Mouse (Mus musculus) thymus, adult 18-20 months (tissue): ENCODE data around the gene Lta.

Source experiments
- DNase-seq, 2 experiments: peaks; one replicate each; pipeline ENCODE4 v3.0.0; 2022; ENCODE audit warnings: mixed read lengths in 2 of 2

The Lta gene

GRCm38 (mm10) chr17:35178528-35178927, 26.6 kb downstream of the Lta start:
- peak; percentile 55 to 67 for DNase-seq

- DNase-seq = no peak
Observed at GRCm38 (mm10) chr17:35175968-35176367, 29.2 kb downstream of the Lta start, which contains the start of gene Aif1. Aif1 (minus strand) TSS chr17:35176068.

DNA sequence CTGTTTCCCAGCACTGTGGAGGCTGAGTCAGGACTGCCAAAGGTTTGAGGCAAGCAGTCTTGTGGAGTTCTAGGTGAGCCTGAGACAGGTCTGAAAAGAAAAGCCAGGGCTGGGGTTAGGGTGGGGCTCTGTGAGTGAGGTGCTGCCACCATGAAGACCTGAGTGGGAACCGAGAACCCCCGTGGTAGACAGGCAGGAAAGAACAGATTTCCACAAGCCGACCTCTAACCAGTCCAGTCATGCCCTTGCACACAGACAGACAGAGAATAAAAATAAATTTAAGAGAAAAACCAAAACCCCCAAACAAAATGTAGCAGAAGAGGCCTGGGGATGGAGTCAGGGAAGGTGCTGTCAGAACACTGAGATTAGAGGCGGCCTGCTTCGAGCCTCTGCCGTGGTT, 29.8 kb downstream of the Lta start:
- DNase-seq = no peak

DNA sequence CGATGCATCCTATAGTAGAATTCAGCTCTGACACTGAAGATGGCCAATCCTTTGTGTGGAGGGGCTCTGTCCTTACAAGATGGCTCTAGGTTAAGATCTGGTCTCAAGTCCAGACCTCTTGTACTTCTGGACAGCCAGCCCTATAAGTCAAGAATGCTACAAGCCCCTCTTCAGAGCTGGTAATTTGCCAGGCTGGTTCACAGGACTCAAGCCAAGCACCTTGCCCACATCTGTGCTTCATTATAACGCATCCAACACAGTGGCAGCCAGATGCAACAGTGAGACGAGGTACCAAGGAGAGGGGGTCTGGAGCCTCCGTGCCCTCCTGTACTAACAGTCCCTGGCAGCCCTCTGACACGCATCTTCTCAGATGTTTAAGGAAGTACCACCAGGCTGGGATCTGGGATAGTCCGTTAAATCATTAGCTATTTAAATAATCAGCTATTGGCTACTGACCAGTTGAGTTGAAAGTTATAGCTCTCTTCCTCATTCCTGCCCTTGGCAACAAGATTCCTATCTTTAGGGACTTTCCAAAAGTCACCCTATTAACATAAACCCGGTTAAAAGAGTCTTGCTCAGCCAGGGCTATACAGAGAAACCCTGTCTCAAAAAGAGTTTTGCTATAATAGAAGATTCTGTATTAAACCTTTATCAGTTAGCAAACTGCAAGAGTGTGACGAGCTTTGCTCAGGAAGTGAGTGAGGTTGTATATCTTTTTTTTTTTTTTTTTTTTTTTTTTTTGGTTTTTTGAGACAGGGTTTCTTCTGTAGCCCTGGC, 30.8 kb downstream of the Lta start:
- no peak for DNase-seq

DNA sequence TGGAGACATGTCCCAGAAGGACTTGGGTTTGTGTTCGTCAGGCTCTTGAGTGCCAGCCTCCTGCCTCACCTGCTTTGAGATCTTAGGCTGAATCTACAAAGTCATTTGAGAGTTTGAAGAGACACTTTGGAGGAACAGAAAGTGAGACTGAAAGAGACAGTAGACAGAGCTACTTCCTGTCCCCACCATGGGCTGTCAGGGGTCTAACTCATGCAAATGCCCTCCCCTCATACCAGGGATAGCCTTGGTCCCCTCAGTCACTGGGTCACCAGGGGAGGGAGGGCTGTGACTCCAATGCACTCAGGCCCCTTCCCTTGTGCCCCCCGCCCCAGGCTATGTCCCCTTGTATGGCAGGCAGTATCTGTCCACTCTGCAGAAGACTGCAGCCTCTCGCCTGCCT, 31.8 kb downstream of the Lta start:
- DNase-seq = peak in 1 of 2 experiments; percentile 28

DNA sequence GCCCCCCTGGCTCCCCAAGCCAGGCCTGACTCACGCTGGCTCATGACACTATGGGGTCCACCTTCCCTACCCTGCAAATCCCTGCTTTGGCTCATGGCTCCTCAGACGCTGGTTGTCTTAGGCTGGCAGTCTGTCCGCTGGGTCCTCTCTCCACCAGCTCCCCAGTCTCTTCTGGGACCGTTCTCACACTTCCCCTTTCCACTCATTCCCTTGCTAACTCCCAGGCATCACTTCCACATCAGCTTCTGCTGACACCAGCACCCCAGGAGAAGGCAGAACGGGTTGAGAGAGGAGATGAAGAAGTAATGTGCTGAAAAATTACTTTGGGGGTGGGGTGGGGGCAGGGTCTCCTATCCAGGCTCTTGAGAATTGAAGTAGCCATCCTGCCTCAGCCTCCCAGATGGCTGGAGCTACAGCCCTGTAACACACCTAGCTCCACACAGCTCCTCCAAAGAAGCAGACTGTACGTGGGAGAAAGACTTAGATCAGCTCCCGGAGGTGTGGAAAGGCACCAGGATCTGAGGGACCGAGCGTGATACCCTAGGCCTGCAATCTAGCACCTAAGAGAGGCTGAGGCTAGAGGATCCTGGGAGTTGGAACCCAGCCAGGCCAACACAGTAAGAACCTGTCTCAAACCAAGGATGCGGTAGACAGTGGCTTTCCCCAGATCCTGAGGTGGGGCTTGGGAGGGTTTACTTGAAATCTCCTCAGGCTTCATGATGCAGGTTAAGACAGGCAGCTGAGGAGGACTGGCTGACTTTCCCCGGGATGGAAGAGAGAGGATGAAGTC, 32.5 kb downstream of the Lta start:
- peak in 1 of 2 experiments; percentile 26 for DNase-seq

DNA sequence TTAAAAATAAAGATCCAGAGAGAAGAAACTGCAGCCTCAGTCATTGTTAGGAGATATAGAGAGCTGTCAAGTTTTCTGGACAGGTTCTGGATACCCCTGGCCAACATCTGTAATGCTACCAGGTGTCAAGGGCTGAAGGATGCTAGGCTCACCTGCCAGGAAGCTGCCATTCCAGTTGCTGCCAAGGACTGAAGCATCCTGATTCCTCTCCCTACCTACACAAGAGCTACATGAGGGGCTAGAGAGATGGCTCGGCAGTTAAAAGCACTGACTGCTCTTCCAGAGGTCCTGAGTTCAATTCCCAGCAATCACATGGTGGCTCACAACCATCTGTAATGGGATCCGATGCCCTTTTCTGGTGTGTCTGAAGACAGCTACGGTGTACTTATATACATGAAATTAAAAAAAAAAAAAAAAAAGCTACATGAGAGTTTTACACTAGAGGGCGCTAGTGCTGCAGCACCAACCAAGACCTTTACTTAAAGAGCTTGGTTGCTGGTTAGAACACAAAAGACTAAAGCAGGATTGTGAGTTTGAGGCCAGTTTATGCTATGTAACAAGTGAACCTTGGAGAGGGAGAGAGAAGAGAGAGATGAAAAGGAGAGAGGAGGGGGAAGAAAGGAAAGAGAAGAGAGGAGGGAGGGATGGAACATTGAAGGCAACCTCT, 36.5 kb downstream of the Lta start:
- peak in 1 of 2 experiments; percentile 15 for DNase-seq

- no peak for DNase-seq
Observed at GRCm38 (mm10) chr17:35167794-35168193, 37.4 kb downstream of the Lta start.

DNA sequence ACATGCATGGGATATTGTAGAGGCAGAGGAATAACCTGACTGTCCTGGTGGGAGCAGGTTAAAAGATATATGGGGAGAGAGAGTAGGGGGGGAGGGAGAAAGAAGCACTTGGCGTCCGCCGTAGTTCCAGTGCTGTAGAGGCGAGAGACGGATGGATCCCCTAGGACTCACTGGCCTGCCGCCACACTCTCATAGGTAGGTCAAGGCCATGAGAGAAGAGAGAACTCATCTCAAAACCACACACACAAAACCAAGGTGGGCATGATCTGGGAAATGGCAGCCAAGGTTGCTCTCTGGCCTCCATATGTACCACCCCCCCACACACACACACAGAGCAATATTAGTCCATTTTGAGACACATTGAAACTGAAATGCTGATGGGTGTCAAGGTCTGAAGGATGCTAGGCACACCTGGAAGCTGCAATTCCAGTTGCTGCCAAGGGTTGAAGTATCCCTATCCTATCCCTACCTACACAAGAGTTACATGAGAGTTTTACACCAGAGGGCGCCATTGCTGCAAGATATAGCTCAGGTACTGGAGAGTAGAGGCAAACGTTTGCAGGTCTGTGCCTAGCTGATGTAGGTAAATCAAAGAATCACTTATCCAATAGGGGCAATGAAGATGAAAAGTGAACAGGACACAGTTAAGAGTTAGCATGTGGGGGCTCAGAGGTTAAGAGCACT, 38.7 kb downstream of the Lta start:
- peak in 1 of 2 experiments; percentile 66 for DNase-seq

DNA sequence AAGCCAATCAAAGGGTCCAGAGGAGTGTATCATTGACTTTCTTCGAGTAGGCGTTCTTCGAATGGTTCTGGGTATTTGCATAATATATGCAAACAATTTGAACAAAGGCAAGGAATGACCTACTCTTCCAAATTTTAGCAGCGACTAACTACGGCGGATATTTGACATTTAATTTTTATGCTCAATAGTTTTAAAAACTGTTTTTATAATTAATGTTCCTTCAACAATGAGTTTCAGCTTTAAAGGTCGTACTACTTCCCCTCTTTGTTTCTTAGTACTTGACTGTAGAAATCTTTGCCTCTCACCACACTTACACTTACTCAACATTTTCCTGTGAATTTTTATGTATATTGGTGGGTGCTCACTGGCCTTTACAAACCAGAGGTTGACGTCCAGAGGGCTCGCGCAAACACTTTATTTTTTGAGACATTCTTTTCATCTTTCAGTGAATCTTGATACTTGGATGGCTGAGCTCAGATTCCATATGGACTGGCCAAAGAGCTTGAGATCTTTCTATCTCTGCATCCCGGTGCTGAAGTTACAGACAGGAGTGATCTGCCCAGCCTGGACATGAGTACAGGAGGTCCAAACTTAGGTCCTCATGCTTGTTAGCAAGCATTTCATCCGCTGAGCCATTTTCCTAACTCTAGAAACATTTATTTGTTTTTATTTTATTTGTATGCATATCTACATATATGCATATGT, 39.5 kb downstream of the Lta start:
- no peak for DNase-seq

- DNase-seq = peak; percentile 97 to 98
Observed at GRCm38 (mm10) chr17:35164568-35165450, 40.3 kb downstream of the Lta start, which contains the start of gene Prrc2a. Prrc2a (minus strand) TSS chr17:35164897.

DNA sequence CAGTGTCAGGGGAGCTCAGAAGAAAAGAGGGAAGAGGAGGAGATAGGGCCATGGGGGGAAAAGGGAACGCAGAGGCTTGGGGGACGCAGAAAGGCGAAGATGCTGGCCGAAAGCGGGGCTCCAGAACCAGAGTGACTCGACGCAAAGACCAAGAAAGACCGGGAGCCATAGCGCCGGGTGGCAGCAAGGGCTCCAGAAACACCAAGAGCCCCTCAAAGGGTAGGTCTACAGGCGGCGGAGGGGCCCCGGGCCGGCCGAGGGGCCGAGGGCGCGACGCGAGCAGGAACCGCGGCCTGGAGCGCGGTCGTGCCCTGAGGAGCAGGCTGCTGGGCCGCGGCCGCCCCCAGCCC, 41.0 kb downstream of the Lta start:
- peak; percentile 36 to 45 for DNase-seq

- DNase-seq = no peak
Observed at GRCm38 (mm10) chr17:35163326-35164081, 41.6 kb downstream of the Lta start.

DNA sequence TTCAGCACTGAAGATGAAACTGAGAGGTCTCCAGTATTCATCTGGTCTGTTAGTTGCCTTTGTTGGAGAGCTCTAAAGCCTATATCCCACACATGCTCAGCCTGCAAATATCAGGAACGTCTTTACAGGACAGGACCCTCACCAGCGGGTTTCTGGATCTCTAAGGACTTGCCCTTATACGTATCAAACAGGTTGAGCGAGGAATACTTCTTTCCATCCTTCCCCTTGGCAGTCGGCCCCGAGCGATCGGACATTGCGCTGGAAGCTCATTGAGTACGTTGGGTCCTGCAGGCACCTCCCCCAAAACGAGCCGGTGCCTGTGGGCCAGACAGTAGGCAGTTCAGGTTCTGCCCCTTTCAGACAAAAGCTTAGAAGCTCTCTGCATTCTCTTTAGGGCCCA, 42.4 kb downstream of the Lta start:
- no peak for DNase-seq

DNA sequence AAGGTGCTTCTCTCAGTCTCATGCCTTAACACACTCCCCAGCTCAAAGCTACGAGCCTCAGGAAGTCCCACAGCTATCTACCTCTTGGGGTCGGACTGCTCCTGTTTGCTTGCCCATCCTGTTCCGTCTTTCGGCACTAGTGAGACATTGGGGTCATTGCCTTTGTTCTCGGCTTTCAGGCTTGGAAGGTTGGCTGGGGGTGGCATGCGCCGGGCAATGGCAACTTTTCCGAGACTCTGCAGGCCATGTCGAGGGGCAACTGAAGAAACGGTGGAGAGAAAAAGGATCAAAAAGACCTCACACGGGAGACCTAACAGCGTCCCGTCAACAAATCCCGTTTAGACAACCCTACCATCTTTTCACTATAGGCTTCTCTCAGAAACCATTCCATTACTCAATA, 43.0 kb downstream of the Lta start:
- no peak for DNase-seq

DNA sequence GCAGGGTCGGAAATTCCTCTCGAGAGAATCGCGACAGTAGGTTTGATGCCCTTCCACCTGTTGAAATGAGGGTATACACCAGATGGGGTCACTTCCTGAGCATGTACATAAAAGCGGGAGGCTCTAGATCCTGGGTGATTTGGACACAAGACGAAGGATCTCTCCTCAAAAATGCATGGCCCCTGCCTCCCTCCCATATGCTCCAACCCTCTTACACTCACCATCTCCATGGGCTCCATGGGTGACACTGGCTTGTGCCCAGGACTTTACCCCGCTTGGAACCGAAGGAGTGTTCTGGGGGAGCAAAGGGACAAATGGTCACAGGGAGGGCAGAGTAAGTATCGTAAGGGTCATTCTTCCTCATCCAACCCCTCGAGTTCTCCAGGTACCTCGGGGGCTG, 43.7 kb downstream of the Lta start:
- DNase-seq = no peak

DNA sequence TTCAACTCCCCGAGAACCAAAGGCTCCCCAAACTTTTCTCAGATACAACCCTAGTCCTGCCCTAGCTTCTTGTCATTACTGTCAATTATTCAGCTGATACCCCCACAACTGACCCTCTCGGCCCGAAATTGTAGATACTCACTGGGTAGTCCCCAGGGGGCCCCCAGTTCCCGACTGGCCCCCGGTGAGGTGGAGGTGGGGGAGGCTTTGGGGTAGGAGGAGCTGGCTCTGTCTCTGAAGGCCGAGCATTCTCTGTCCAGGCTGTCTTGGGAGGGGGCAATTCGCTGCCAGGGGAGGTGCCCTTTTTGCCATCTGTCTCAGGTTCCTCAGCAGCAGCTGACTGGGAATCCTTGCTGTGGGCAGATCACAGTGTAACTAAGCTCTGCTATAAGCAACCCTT, 45.5 kb downstream of the Lta start:
- DNase-seq = no peak

DNA sequence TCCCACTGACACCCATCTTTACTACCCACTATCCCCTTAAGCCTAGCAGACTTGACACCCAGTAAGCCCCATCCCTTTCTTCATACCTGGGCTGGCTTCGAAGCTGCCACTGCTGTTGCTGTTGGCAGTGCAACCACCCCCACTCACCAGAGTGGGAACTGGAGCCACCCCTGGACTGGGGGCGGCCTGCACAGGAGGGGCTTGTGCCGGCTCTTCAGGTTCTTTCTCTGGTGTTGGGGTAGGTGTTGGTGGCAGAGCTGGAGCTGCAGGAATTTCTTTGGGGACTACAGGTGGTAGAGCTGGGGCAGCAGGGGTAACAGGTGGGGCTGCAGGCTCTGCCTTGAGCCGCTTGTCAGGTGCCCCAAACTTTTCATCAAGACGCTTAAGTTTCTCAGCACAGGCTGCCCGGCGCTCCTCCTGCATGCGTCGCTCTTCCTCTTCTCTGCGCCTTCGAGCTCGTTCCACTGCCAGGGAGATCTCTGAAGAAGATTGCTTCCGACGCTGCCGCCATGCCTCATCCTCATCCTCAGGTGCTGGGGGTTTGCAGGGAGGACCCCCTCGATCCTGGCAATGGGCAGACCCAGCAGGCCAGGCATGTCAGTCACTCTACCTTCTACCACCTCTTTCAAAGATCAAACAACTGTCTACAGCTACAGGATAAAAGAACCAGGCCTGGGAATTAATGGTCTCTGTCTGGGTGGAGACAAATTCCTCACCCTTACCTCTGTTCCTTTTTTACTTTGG, 46.1 kb downstream of the Lta start:
- DNase-seq = no peak

DNA sequence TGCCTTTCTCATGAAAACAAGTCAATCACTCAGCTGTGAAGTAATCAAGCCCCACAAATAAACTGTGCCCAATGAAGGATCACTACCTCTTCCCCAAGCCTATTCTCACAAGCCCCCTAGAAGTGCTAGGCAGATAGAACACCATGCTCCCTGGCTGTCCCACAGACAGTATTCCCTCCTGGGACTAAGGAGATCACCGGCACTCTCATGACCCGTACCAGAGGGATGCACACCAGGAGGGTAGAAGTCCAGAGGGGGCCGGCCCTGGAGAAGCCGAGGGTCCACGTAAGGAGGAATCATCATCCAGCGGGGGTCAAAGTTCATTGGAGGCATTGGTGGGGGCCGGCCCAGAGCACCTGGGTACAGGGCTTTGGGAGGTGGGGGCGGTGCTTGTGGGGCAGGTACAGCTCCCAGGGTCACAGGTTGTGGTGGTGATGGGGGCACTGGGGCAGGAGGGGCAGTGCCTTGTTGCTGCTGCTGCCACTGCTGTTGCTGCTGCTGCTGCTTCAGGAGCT, 47.4 kb downstream of the Lta start:
- DNase-seq = no peak

GRCm38 (mm10) chr17:35157254-35157653, 47.9 kb downstream of the Lta start:
- no peak for DNase-seq
